Mouse (Mus musculus) right cerebral cortex, postnatal 25 days (tissue): ENCODE data around the gene Mcm7.

Source experiments
- DNase-seq: peaks from one replicate; pipeline ENCODE4 v3.0.0; 2022

Gene Mcm7

GRCm38 (mm10) chr5:138154390-138154789 lies 17.8 kb downstream of the Mcm7 start:
- no peak for DNase-seq

- DNase-seq: no peak
Measured at GRCm38 (mm10) chr5:138138585-138138984, 33.6 kb downstream of the Mcm7 start.

GRCm38 (mm10) chr5:138137935-138138549 lies 34.2 kb downstream of the Mcm7 start:
- DNase-seq: no peak

GRCm38 (mm10) chr5:138137257-138137656 lies 35.0 kb downstream of the Mcm7 start:
- no peak for DNase-seq

GRCm38 (mm10) chr5:138132425-138133064 lies 39.7 kb downstream of the Mcm7 start:
- DNase-seq: no peak

GRCm38 (mm10) chr5:138118041-138118440 lies 54.2 kb downstream of the Mcm7 start:
- DNase-seq: no peak

GRCm38 (mm10) chr5:138117199-138118015 lies 54.8 kb downstream of the Mcm7 start:
- DNase-seq: no peak

GRCm38 (mm10) chr5:138116255-138117198 lies 55.7 kb downstream of the Mcm7 start, which contains the start of gene Zscan21:
Gene Zscan21 (plus strand): TSS chr5:138116903.
- peak; percentile 90 for DNase-seq
